Comparison of ENCODE assay signal across 9 mouse cellular contexts in genomic region chr5:3782670-3783069, GRCm38 (mm10). TPM values are rescaled to one million over a fixed set of nuclear protein-coding genes. Genes with fewer than 3 reads are reported as not detected.
A peak's percentile ranks its signal among the peaks of the same experiment; 100 is the strongest.
DNase-seq lines count a peak whose midpoint lies in the region; ATAC-seq and TF ChIP-seq lines count a peak whose summit lies in the region.
"Had no signal": no experiment of that assay in that cellular context is flagged by ENCODE, and none has a peak within 500 bp of the region (broad histone marks: within the 10 kb centered on the region; RNA-seq: fewer than 3 reads in every experiment).

No protein-coding gene starts in this region.

- no peak for TF ChIP-seq POLR2A in heart, adult 2 months (IDR thresholded peaks at IDR 0.05; ENCODE audit: insufficient read depth, low read depth, low read length)

- ATAC-seq in Patski: no peak
- peak; percentile 72 for ATAC-seq in megakaryocyte-erythroid progenitor cell, adult 5-6 weeks (replicated peaks; ENCODE audit: low FRiP score, low TSS enrichment, poor library complexity, severe bottlenecking)

- in situ Hi-C loops in Patski (cut with MboI; ENCODE audit: low pct_unique_long_range_greater_than_20kb): no loop called here

- no peak for DNase-seq in heart, adult 2 months
- no peak for DNase-seq in heart, postnatal 14 days
- DNase-seq in A20 (ENCODE audit: low read depth, low spot score) (peak; percentile 33), Patski (ENCODE audit: low read depth, low spot score) (no peak)
- DNase-seq in right cerebral cortex, postnatal 25 days: no peak
- DNase-seq in cerebellum, adult 9-11 months: no peak
- no peak for DNase-seq in layer of hippocampus, postnatal 25 days (ENCODE audit: extremely low spot score in 1 of 2, low spot score in 1 of 2)

- H3K27ac ChIP-seq in heart, adult 2 months: no peak overlapping the region
- H3K27ac ChIP-seq: hindbrain, embryonic 15.5 days had no signal

- H3K27me3 ChIP-seq in heart, adult 2 months (ENCODE audit: control insufficient read depth, insufficient read depth, low read length): no peaks in the 10 kb centered on the region
- no peaks in the 10 kb centered on the region for H3K27me3 ChIP-seq in Patski
- H3K27me3 ChIP-seq: hindbrain, embryonic 15.5 days had no signal

- POLR2A ChIA-PET in Patski (lab: Charles Lee): no interaction called here

- peak; percentile 52 for TF ChIP-seq CTCF in heart, adult 2 months (IDR thresholded peaks at IDR 0.05)
- peak; percentile 56 for TF ChIP-seq CTCF in Patski (IDR thresholded peaks at IDR 0.05)

- H3K4me3 ChIP-seq in heart, adult 2 months: no peak overlapping the region
- H3K4me3 ChIP-seq: hindbrain, embryonic 15.5 days had no signal

- peaks cover 4% of the 10 kb centered on the region for H3K79me2 ChIP-seq in heart, adult 2 months (replicated peaks; ENCODE audit: control insufficient read depth, insufficient read depth, low read length)

- H3K9ac ChIP-seq in heart, adult 2 months (ENCODE audit: low read depth, low read length): no peak overlapping the region
- H3K9ac ChIP-seq: hindbrain, embryonic 15.5 days had no signal

- CTCF ChIA-PET in Patski (lab: Charles Lee): interaction anchor here (0.7 to 4.3 kb wide), 2 partner anchors 9 to 12 kb away, joined by 3 to 16 read pairs; no protein-coding TSS in a partner anchor

- intact Hi-C loops in heart, adult 2 months (cut with DNase I): no loop called here
- intact Hi-C loops in heart, postnatal 14 days (cut with DNase I): no loop called here

- H3K36me3 ChIP-seq in heart, adult 2 months (ENCODE audit: control insufficient read depth, insufficient read depth, low read length): no peaks in the 10 kb centered on the region
- H3K36me3 ChIP-seq: hindbrain, embryonic 15.5 days had no signal

- no peak for TF ChIP-seq EP300 in heart, adult 2 months (IDR thresholded peaks at IDR 0.05; ENCODE audit: insufficient read depth, low read depth, low read length)

- H3K4me1 ChIP-seq in heart, adult 2 months (ENCODE audit: control insufficient read depth, insufficient read depth, low read length): peaks cover 2% of the 10 kb centered on the region

RNA-seq across cellular contexts. Expression of gene Ankib1, which starts 20.1 kb away (rescaled TPM):
- 10 to 100 TPM; 25.2 to 28.0 TPM for total RNA-seq in heart, adult 2 months (2021)
- polyA plus RNA-seq in heart, adult 2 months (2012; rRNA removed): 3.6 and 7.4 TPM in 2 replicates
- 10 to 100 TPM; 23.4 to 26.4 TPM for total RNA-seq in heart, postnatal 14 days (2021)
- polyA plus RNA-seq in Patski (2021): 35.3 TPM
- total RNA-seq in megakaryocyte-erythroid progenitor cell, adult 5-6 weeks (2014; fragmentation: Nextera tagmentation): 29.0 and 34.5 TPM in 2 replicates
- 44.4 and 63.5 TPM in 2 replicates for total RNA-seq in megakaryocyte-erythroid progenitor cell, adult 5-6 weeks (2017)
- 10 to 100 TPM; 82.0 to 92.3 TPM for total RNA-seq in layer of hippocampus, postnatal 25 days (2021)

RNA-seq across cellular contexts. Expression of gene Krit1, which starts 20.3 kb away (rescaled TPM):
- total RNA-seq in heart, adult 2 months (2021): 10 to 100 TPM; 28.4 to 30.9 TPM
- polyA plus RNA-seq in heart, adult 2 months (2012; rRNA removed): 9.0 and 20.4 TPM in 2 replicates
- total RNA-seq in heart, postnatal 14 days (2021): 10 to 100 TPM; 28.9 to 34.3 TPM
- polyA plus RNA-seq in Patski (2021): 46.1 TPM
- 68.1 and 79.3 TPM in 2 replicates for total RNA-seq in megakaryocyte-erythroid progenitor cell, adult 5-6 weeks (2014; fragmentation: Nextera tagmentation)
- 54.5 and 69.1 TPM in 2 replicates for total RNA-seq in megakaryocyte-erythroid progenitor cell, adult 5-6 weeks (2017)
- 10 to 100 TPM; 44.0 to 54.2 TPM for total RNA-seq in layer of hippocampus, postnatal 25 days (2021)
